Mouse (Mus musculus): ENCODE measurements at regions not wholly inside any gene's neighbourhood (a gene's known extent, or its start where the extent isn't known, plus 50 kb on each side); places are given as distances from the start of the nearest gene placed in this dataset.

GRCm38 (mm10) chr9:46478611-46479010 is 158.8 kb upstream of the 4931429L15Rik start:
- TF ChIP-seq SRF (IDR thresholded peaks at IDR 0.05; ENCODE audit: control insufficient read depth, insufficient read length, low read depth) (no peak), MAX (IDR thresholded peaks at IDR 0.05; ENCODE audit: low read depth) (no peak), POLR2AphosphoS2 (IDR thresholded peaks at IDR 0.05; ENCODE audit: insufficient read length, low read depth) (no peak), E2F4 (IDR thresholded peaks at IDR 0.05; ENCODE audit: insufficient read depth) (no peak), CEBPB (IDR thresholded peaks at IDR 0.05; ENCODE audit: insufficient read depth, poor library complexity, severe bottlenecking) (no peak)
- H3K79me2 ChIP-seq (ENCODE audit: control insufficient read depth, insufficient read depth) = no peaks in the 10 kb centered on the region
- no peak overlapping the region for H3ac ChIP-seq (ENCODE audit: control insufficient read depth, insufficient read length)
- no peak overlapping the region for H3K4me2 ChIP-seq (ENCODE audit: low read depth)
- H3K27me3 ChIP-seq (ENCODE audit: control insufficient read depth, insufficient read depth, insufficient read length) = no peaks in the 10 kb centered on the region
- H3K36me3 ChIP-seq (ENCODE audit: control insufficient read depth, insufficient read depth) = no peaks in the 10 kb centered on the region
- H3K4me3 ChIP-seq = no peak overlapping the region

- Histone ChIP-seq H3K36me3 (ENCODE audit: control insufficient read depth, insufficient read depth) (no peaks in the 10 kb centered on the region), H3K4me3 (no peak overlapping the region), H3K79me2 (ENCODE audit: control insufficient read depth, insufficient read depth) (no peaks in the 10 kb centered on the region), H3ac (ENCODE audit: control insufficient read depth, insufficient read length) (no peak overlapping the region), H3K4me2 (ENCODE audit: low read depth) (no peak overlapping the region), H3K27me3 (ENCODE audit: control insufficient read depth, insufficient read depth, insufficient read length) (no peaks in the 10 kb centered on the region)
- no peak for TF ChIP-seq MYOG (IDR thresholded peaks at IDR 0.05; ENCODE audit: control insufficient read depth in 1 of 3, insufficient read depth in 1 of 3, insufficient read length in 2 of 3, low read depth in 2 of 3)
- TF ChIP-seq TCF12 (IDR thresholded peaks at IDR 0.05; ENCODE audit: insufficient read depth, poor library complexity, severe bottlenecking) = no peak
- no peak for TF ChIP-seq MYOD1 (IDR thresholded peaks at IDR 0.05; ENCODE audit: control insufficient read depth in 1 of 3, insufficient read length in 2 of 3, low read depth in 2 of 3)
- TF ChIP-seq TCF3 (IDR thresholded peaks at IDR 0.05; ENCODE audit: insufficient read length, low read depth) = no peak
- no peak for TF ChIP-seq REST (IDR thresholded peaks at IDR 0.05; ENCODE audit: insufficient read depth, insufficient read length)
- no peak for TF ChIP-seq POLR2AphosphoS2 (IDR thresholded peaks at IDR 0.05; ENCODE audit: insufficient read length, low read depth)
- no peak for TF ChIP-seq CEBPB (IDR thresholded peaks at IDR 0.05; ENCODE audit: insufficient read depth, poor library complexity, severe bottlenecking)
- no peak for TF ChIP-seq POLR2A (IDR thresholded peaks at IDR 0.05; ENCODE audit: insufficient read length, low read depth)
- no peak for TF ChIP-seq E2F4 (IDR thresholded peaks at IDR 0.05; ENCODE audit: insufficient read depth)
- no peak for TF ChIP-seq MAX (IDR thresholded peaks at IDR 0.05; ENCODE audit: low read depth)
- TF ChIP-seq USF1 (IDR thresholded peaks at IDR 0.05; ENCODE audit: low read depth) = no peak
- no peak for TF ChIP-seq SRF (IDR thresholded peaks at IDR 0.05; ENCODE audit: control insufficient read depth, insufficient read length, low read depth)
These were observed 156.7 kb upstream of the 4931429L15Rik start for GRCm38 (mm10) chr9:46476516-46476915.

- Histone ChIP-seq H3K27me3 (ENCODE audit: control insufficient read depth, insufficient read depth, insufficient read length) (no peaks in the 10 kb centered on the region), H3K36me3 (ENCODE audit: control insufficient read depth, insufficient read depth) (no peaks in the 10 kb centered on the region), H3ac (ENCODE audit: control insufficient read depth, insufficient read length) (no peak overlapping the region), H3K4me3 (no peak overlapping the region), H3K79me2 (ENCODE audit: control insufficient read depth, insufficient read depth) (no peaks in the 10 kb centered on the region), H3K4me2 (ENCODE audit: low read depth) (no peak overlapping the region)
- TF ChIP-seq USF1 (IDR thresholded peaks at IDR 0.05; ENCODE audit: low read depth) (no peak), MYOG (IDR thresholded peaks at IDR 0.05; ENCODE audit: control insufficient read depth in 1 of 3, insufficient read depth in 1 of 3, insufficient read length in 2 of 3, low read depth in 2 of 3) (no peak), REST (IDR thresholded peaks at IDR 0.05; ENCODE audit: insufficient read depth, insufficient read length) (no peak), E2F4 (IDR thresholded peaks at IDR 0.05; ENCODE audit: insufficient read depth) (no peak), MYOD1 (IDR thresholded peaks at IDR 0.05; ENCODE audit: control insufficient read depth in 1 of 3, insufficient read length in 2 of 3, low read depth in 2 of 3) (no peak), TCF3 (IDR thresholded peaks at IDR 0.05; ENCODE audit: insufficient read length, low read depth) (no peak), MAX (IDR thresholded peaks at IDR 0.05; ENCODE audit: low read depth) (no peak), TCF12 (IDR thresholded peaks at IDR 0.05; ENCODE audit: insufficient read depth, poor library complexity, severe bottlenecking) (no peak)
These were observed 153.9 kb upstream of the 4931429L15Rik start for GRCm38 (mm10) chr9:46473681-46474080.

- Histone ChIP-seq H3K36me3 (ENCODE audit: control insufficient read depth, insufficient read depth) (no peaks in the 10 kb centered on the region), H3ac (ENCODE audit: control insufficient read depth, insufficient read length) (no peak overlapping the region), H3K4me2 (ENCODE audit: low read depth) (no peak overlapping the region), H3K4me3 (no peak overlapping the region), H3K79me2 (ENCODE audit: control insufficient read depth, insufficient read depth) (no peaks in the 10 kb centered on the region), H3K27me3 (ENCODE audit: control insufficient read depth, insufficient read depth, insufficient read length) (no peaks in the 10 kb centered on the region)
- TF ChIP-seq TCF12 (IDR thresholded peaks at IDR 0.05; ENCODE audit: insufficient read depth, poor library complexity, severe bottlenecking) (no peak), USF1 (IDR thresholded peaks at IDR 0.05; ENCODE audit: low read depth) (no peak), SRF (IDR thresholded peaks at IDR 0.05; ENCODE audit: control insufficient read depth, insufficient read length, low read depth) (no peak), REST (IDR thresholded peaks at IDR 0.05; ENCODE audit: insufficient read depth, insufficient read length) (no peak), TCF3 (IDR thresholded peaks at IDR 0.05; ENCODE audit: insufficient read length, low read depth) (no peak), MAX (IDR thresholded peaks at IDR 0.05; ENCODE audit: low read depth) (no peak), POLR2AphosphoS2 (IDR thresholded peaks at IDR 0.05; ENCODE audit: insufficient read length, low read depth) (no peak), E2F4 (IDR thresholded peaks at IDR 0.05; ENCODE audit: insufficient read depth) (no peak), MYOD1 (IDR thresholded peaks at IDR 0.05; ENCODE audit: control insufficient read depth in 1 of 3, insufficient read length in 2 of 3, low read depth in 2 of 3) (no peak), CEBPB (IDR thresholded peaks at IDR 0.05; ENCODE audit: insufficient read depth, poor library complexity, severe bottlenecking) (no peak), MYOG (IDR thresholded peaks at IDR 0.05; ENCODE audit: control insufficient read depth in 1 of 3, insufficient read depth in 1 of 3, insufficient read length in 2 of 3, low read depth in 2 of 3) (no peak), POLR2A (IDR thresholded peaks at IDR 0.05; ENCODE audit: insufficient read length, low read depth) (no peak)
These were observed 149.7 kb upstream of the 4931429L15Rik start for GRCm38 (mm10) chr9:46469521-46469920.

- Histone ChIP-seq H3ac (ENCODE audit: control insufficient read depth, insufficient read length) (no peak overlapping the region), H3K79me2 (ENCODE audit: control insufficient read depth, insufficient read depth) (no peaks in the 10 kb centered on the region), H3K4me3 (no peak overlapping the region), H3K27me3 (ENCODE audit: control insufficient read depth, insufficient read depth, insufficient read length) (no peaks in the 10 kb centered on the region), H3K36me3 (ENCODE audit: control insufficient read depth, insufficient read depth) (no peaks in the 10 kb centered on the region), H3K4me2 (ENCODE audit: low read depth) (no peak overlapping the region)
- TF ChIP-seq TCF12 (IDR thresholded peaks at IDR 0.05; ENCODE audit: insufficient read depth, poor library complexity, severe bottlenecking) = no peak
- no peak for TF ChIP-seq TCF3 (IDR thresholded peaks at IDR 0.05; ENCODE audit: insufficient read length, low read depth)
- no peak for TF ChIP-seq MAX (IDR thresholded peaks at IDR 0.05; ENCODE audit: low read depth)
- no peak for TF ChIP-seq MYOD1 (IDR thresholded peaks at IDR 0.05; ENCODE audit: control insufficient read depth in 1 of 3, insufficient read length in 2 of 3, low read depth in 2 of 3)
- TF ChIP-seq CEBPB (IDR thresholded peaks at IDR 0.05; ENCODE audit: insufficient read depth, poor library complexity, severe bottlenecking) = no peak
- TF ChIP-seq POLR2AphosphoS2 (IDR thresholded peaks at IDR 0.05; ENCODE audit: insufficient read length, low read depth) = no peak
- no peak for TF ChIP-seq SRF (IDR thresholded peaks at IDR 0.05; ENCODE audit: control insufficient read depth, insufficient read length, low read depth)
- TF ChIP-seq E2F4 (IDR thresholded peaks at IDR 0.05; ENCODE audit: insufficient read depth) = no peak
- no peak for TF ChIP-seq MYOG (IDR thresholded peaks at IDR 0.05; ENCODE audit: control insufficient read depth in 1 of 3, insufficient read depth in 1 of 3, insufficient read length in 2 of 3, low read depth in 2 of 3)
- no peak for TF ChIP-seq REST (IDR thresholded peaks at IDR 0.05; ENCODE audit: insufficient read depth, insufficient read length)
- TF ChIP-seq USF1 (IDR thresholded peaks at IDR 0.05; ENCODE audit: low read depth) = no peak
- no peak for TF ChIP-seq POLR2A (IDR thresholded peaks at IDR 0.05; ENCODE audit: insufficient read length, low read depth)
These were observed 148.5 kb upstream of the 4931429L15Rik start for GRCm38 (mm10) chr9:46468306-46468705.
